Mouse (Mus musculus) neural tube, embryonic 10.5 days (tissue): ENCODE measurements around the gene Cdc37l1.
"Not testable (repeated sequence)": the region's sequence is repeated elsewhere in the genome, so short reads cannot be mapped to it uniquely, and the experiment has no call there.

Experiments
- DNase-seq: peaks from one replicate; pipeline ENCODE4 v3.0.0-alpha.2; 2017; ENCODE audit warnings: low spot score; ENCODE audit errors: extremely low spot score

Gene Cdc37l1

GRCm38 (mm10) chr19:28990194-28990589 is at the start of gene Cdc37l1:
Cdc37l1 (plus strand) TSS chr19:28990352.
- peak; percentile 99 for DNase-seq

GRCm38 (mm10) chr19:28941271-28941670 is 48.9 kb upstream of the Cdc37l1 start:
- DNase-seq, result no peak

GRCm38 (mm10) chr19:28946782-28947181 is 43.4 kb upstream of the Cdc37l1 start:
- no peak for DNase-seq

- DNase-seq, result no peak
These were observed 42.8 kb upstream of the Cdc37l1 start for GRCm38 (mm10) chr19:28947311-28947710.

- DNase-seq, result no peak
These were observed 38.9 kb upstream of the Cdc37l1 start for GRCm38 (mm10) chr19:28951251-28951650.

GRCm38 (mm10) chr19:28963113-28963512 is 27.0 kb upstream of the Cdc37l1 start:
- DNase-seq, result no peak

GRCm38 (mm10) chr19:28963513-28963841 is 26.7 kb upstream of the Cdc37l1 start:
- DNase-seq, result no peak

- peak; percentile 74 for DNase-seq
These were observed 26.2 kb upstream of the Cdc37l1 start, which contains the start of gene Plpp6 for GRCm38 (mm10) chr19:28963842-28964551. Plpp6 (plus strand) TSS chr19:28963953.

GRCm38 (mm10) chr19:28964552-28964903 is 25.6 kb upstream of the Cdc37l1 start:
- DNase-seq, result no peak

- peak; percentile 31 for DNase-seq
These were observed 22.5 kb upstream of the Cdc37l1 start, which contains the start of gene 4430402I18Rik for GRCm38 (mm10) chr19:28967652-28968051. 4430402I18Rik (minus strand) TSS chr19:28967800.

GRCm38 (mm10) chr19:28968178-28968577 is 22.0 kb upstream of the Cdc37l1 start:
- DNase-seq, result no peak

GRCm38 (mm10) chr19:28969231-28969630 is 20.9 kb upstream of the Cdc37l1 start:
- no peak for DNase-seq

GRCm38 (mm10) chr19:28970251-28970650 is 19.9 kb upstream of the Cdc37l1 start:
- no peak for DNase-seq

- DNase-seq, result peak; percentile 82
These were observed 15.1 kb upstream of the Cdc37l1 start for GRCm38 (mm10) chr19:28974862-28975611.

- DNase-seq, result no peak
These were observed 7.5 kb upstream of the Cdc37l1 start for GRCm38 (mm10) chr19:28982617-28983016.

- no peak for DNase-seq
These were observed 637 bp upstream of the Cdc37l1 start for GRCm38 (mm10) chr19:28989515-28989914.

- DNase-seq, result no peak
These were observed 554 bp downstream of the Cdc37l1 start for GRCm38 (mm10) chr19:28990590-28991221.

GRCm38 (mm10) chr19:28991391-28991790 is 1.2 kb downstream of the Cdc37l1 start:
- no peak for DNase-seq

GRCm38 (mm10) chr19:28994870-28995269 is 4.7 kb downstream of the Cdc37l1 start:
- DNase-seq, result no peak

GRCm38 (mm10) chr19:28995366-28995765 is 5.2 kb downstream of the Cdc37l1 start:
- DNase-seq, result no peak

- DNase-seq, result no peak
These were observed 8.0 kb downstream of the Cdc37l1 start for GRCm38 (mm10) chr19:28997976-28998630.

- not testable (repeated sequence) for DNase-seq
These were observed 10.2 kb downstream of the Cdc37l1 start for GRCm38 (mm10) chr19:29000321-29000720.
